Mouse (Mus musculus): ENCODE measurements at regions not wholly inside any gene's neighbourhood (a gene's known extent, or its start where the extent isn't known, plus 50 kb on each side); places are given as distances from the start of the nearest gene placed in this dataset.

GRCm38 (mm10) chr6:140193084-140193939 lies 152.1 kb upstream of the Plcz1 start:
- H3K27me3 ChIP-seq (ENCODE audit: insufficient read depth, low read length) = no peaks in the 10 kb centered on the region
- H3K36me3 ChIP-seq (replicated peaks) = no peaks in the 10 kb centered on the region
- ATAC-seq (ENCODE audit: extremely low read depth, insufficient number of reproducible peaks, low FRiP score, poor library complexity, severe bottlenecking) (no peak), DNase-seq (ENCODE audit: low spot score) (no peak)
- no peaks in the 10 kb centered on the region for H3K4me1 ChIP-seq (ENCODE audit: insufficient read depth, low read depth, low read length)
- TF ChIP-seq GATA2 (IDR thresholded peaks at IDR 0.05; ENCODE audit: borderline replicate concordance, low read depth, low read length) (no peak), GATA1 (IDR thresholded peaks at IDR 0.05; ENCODE audit: borderline replicate concordance, low read length) (no peak), TAL1 (conservative IDR thresholded peaks at IDR 0.05; ENCODE audit: low read depth, low read length) (no peak), POLR2AphosphoS5 (IDR thresholded peaks at IDR 0.05; ENCODE audit: insufficient replicate concordance, low read depth, low read length) (no peak)
- no peak overlapping the region for H3K4me3 ChIP-seq (ENCODE audit: low read depth, low read length)
- peaks cover 57% of the 10 kb centered on the region for H3K9me3 ChIP-seq (replicated peaks)

GRCm38 (mm10) chr6:140192526-140192925 lies 151.3 kb upstream of the Plcz1 start:
- no peaks in the 10 kb centered on the region for H3K27me3 ChIP-seq (ENCODE audit: insufficient read depth, low read length)
- no peak for DNase-seq (ENCODE audit: low spot score)
- H3K4me1 ChIP-seq (ENCODE audit: insufficient read depth, low read depth, low read length) = no peaks in the 10 kb centered on the region
- TF ChIP-seq TAL1 (conservative IDR thresholded peaks at IDR 0.05; ENCODE audit: low read depth, low read length) = no peak
- TF ChIP-seq CTCF (IDR thresholded peaks at IDR 0.05; ENCODE audit: low read depth, low read length) = no peak
- peaks cover 55% of the 10 kb centered on the region for H3K9me3 ChIP-seq (replicated peaks)
- no peaks in the 10 kb centered on the region for H3K36me3 ChIP-seq (replicated peaks)
- no peak overlapping the region for H3K4me3 ChIP-seq (ENCODE audit: low read depth, low read length)
- no peak for ATAC-seq (ENCODE audit: extremely low read depth, insufficient number of reproducible peaks, low FRiP score, poor library complexity, severe bottlenecking)

GRCm38 (mm10) chr6:140191341-140191740 lies 150.1 kb upstream of the Plcz1 start:
- Histone ChIP-seq H3K9me3 (replicated peaks) (peaks cover 56% of the 10 kb centered on the region), H3K27me3 (ENCODE audit: insufficient read depth, low read length) (no peaks in the 10 kb centered on the region)

GRCm38 (mm10) chr6:140189601-140190000 lies 148.3 kb upstream of the Plcz1 start:
- DNase-seq (ENCODE audit: low spot score) (no peak), ATAC-seq (ENCODE audit: extremely low read depth, insufficient number of reproducible peaks, low FRiP score, poor library complexity, severe bottlenecking) (no peak)
- Histone ChIP-seq H3K4me1 (ENCODE audit: insufficient read depth, low read depth, low read length) (no peaks in the 10 kb centered on the region), H3K36me3 (replicated peaks) (no peaks in the 10 kb centered on the region), H3K27me3 (ENCODE audit: insufficient read depth, low read length) (no peaks in the 10 kb centered on the region), H3K4me3 (ENCODE audit: low read depth, low read length) (no peak overlapping the region), H3K9me3 (replicated peaks) (peaks cover 49% of the 10 kb centered on the region)
- TF ChIP-seq GATA1 (IDR thresholded peaks at IDR 0.05; ENCODE audit: borderline replicate concordance, low read length) = no peak

More at GRCm38 (mm10) chr6:140191341-140191740, 150.1 kb upstream of the Plcz1 start:
- Histone ChIP-seq H3K4me1 (ENCODE audit: insufficient read depth, low read depth, low read length) (no peaks in the 10 kb centered on the region), H3K36me3 (replicated peaks) (no peaks in the 10 kb centered on the region), H3K4me3 (ENCODE audit: low read depth, low read length) (no peak overlapping the region)
- TF ChIP-seq CTCF (IDR thresholded peaks at IDR 0.05; ENCODE audit: low read depth, low read length) (no peak), GATA2 (IDR thresholded peaks at IDR 0.05; ENCODE audit: borderline replicate concordance, low read depth, low read length) (no peak), GATA1 (IDR thresholded peaks at IDR 0.05; ENCODE audit: borderline replicate concordance, low read length) (no peak), TAL1 (conservative IDR thresholded peaks at IDR 0.05; ENCODE audit: low read depth, low read length) (no peak), POLR2AphosphoS5 (IDR thresholded peaks at IDR 0.05; ENCODE audit: insufficient replicate concordance, low read depth, low read length) (no peak)
- DNase-seq (ENCODE audit: low spot score) (no peak), ATAC-seq (ENCODE audit: extremely low read depth, insufficient number of reproducible peaks, low FRiP score, poor library complexity, severe bottlenecking) (no peak)

GRCm38 (mm10) chr6:140187733-140188132 lies 146.5 kb upstream of the Plcz1 start:
- Histone ChIP-seq H3K4me1 (ENCODE audit: insufficient read depth, low read depth, low read length) (no peaks in the 10 kb centered on the region), H3K9me3 (replicated peaks) (peaks cover 46% of the 10 kb centered on the region), H3K36me3 (replicated peaks) (no peaks in the 10 kb centered on the region), H3K4me3 (ENCODE audit: low read depth, low read length) (no peak overlapping the region), H3K27me3 (ENCODE audit: insufficient read depth, low read length) (no peaks in the 10 kb centered on the region)
- TF ChIP-seq TAL1 (conservative IDR thresholded peaks at IDR 0.05; ENCODE audit: low read depth, low read length) (no peak), POLR2AphosphoS5 (IDR thresholded peaks at IDR 0.05; ENCODE audit: insufficient replicate concordance, low read depth, low read length) (no peak), GATA2 (IDR thresholded peaks at IDR 0.05; ENCODE audit: borderline replicate concordance, low read depth, low read length) (no peak), GATA1 (IDR thresholded peaks at IDR 0.05; ENCODE audit: borderline replicate concordance, low read length) (no peak), CTCF (IDR thresholded peaks at IDR 0.05; ENCODE audit: low read depth, low read length) (no peak)
- no peak for DNase-seq (ENCODE audit: low spot score)
- no peak for ATAC-seq (ENCODE audit: extremely low read depth, insufficient number of reproducible peaks, low FRiP score, poor library complexity, severe bottlenecking)

- ATAC-seq (ENCODE audit: extremely low read depth, insufficient number of reproducible peaks, low FRiP score, poor library complexity, severe bottlenecking) = no peak
- no peak for DNase-seq (ENCODE audit: low spot score)
- Histone ChIP-seq H3K27me3 (ENCODE audit: insufficient read depth, low read length) (no peaks in the 10 kb centered on the region), H3K36me3 (replicated peaks) (no peaks in the 10 kb centered on the region), H3K4me3 (ENCODE audit: low read depth, low read length) (no peak overlapping the region), H3K4me1 (ENCODE audit: insufficient read depth, low read depth, low read length) (no peaks in the 10 kb centered on the region), H3K9me3 (replicated peaks) (peaks cover 42% of the 10 kb centered on the region)
- TF ChIP-seq TAL1 (conservative IDR thresholded peaks at IDR 0.05; ENCODE audit: low read depth, low read length) (no peak), POLR2AphosphoS5 (IDR thresholded peaks at IDR 0.05; ENCODE audit: insufficient replicate concordance, low read depth, low read length) (no peak), CTCF (IDR thresholded peaks at IDR 0.05; ENCODE audit: low read depth, low read length) (no peak), GATA2 (IDR thresholded peaks at IDR 0.05; ENCODE audit: borderline replicate concordance, low read depth, low read length) (no peak), GATA1 (IDR thresholded peaks at IDR 0.05; ENCODE audit: borderline replicate concordance, low read length) (no peak)
These were observed 145.8 kb upstream of the Plcz1 start for GRCm38 (mm10) chr6:140187106-140187505.

Data from G1E (cell line).